Mouse (Mus musculus) cerebellum, postnatal 10 days (tissue): ENCODE results near the gene Add2.

ENCODE experiments used
- DNase-seq, 2 experiments: peaks; one replicate each; pipeline ENCODE4 v3.0.0; 2021; ENCODE audit warnings: mixed read lengths in 2 of 2

Add2 gene

DNA sequence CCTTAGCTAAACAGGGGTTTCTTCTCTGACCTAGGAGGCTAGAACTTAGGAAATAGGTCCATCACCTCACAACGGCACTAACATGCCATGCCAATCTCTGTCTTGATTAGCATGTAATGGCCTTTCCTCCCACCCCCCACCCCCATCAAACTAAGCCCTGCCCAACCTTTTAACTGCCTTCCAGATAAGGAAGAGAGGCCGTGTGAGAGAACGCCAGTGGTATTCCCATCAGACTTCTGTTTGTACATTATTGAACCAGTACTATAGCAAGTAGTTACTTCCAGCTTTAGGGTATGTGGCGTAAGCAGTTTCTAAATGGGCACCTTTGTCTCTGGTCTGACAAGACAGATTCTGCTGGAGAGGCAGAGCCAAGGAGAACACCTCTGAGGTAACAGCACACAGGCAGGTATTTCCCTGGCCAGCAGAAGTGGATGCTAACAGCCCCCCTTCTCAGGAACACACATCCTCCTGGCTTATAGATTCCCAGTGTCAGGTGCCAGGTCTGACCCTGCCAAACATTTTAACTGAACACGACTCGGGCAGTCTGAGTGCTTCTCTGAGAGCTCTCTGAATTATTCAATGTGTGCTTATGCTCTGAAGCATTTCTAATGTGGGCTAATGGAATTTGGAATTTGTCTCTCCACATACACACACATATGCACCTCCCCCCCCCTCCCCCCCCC, 22.2 kb downstream of the Add2 start:
- DNase-seq, result no peak

- peak in 1 of 2 experiments; percentile 33 for DNase-seq
These were observed 23.6 kb downstream of the Add2 start for GRCm38 (mm10) chr6:86052032-86052459.

GRCm38 (mm10) chr6:86052556-86052955, 24.1 kb downstream of the Add2 start:
- no peak for DNase-seq

- DNase-seq, result no peak
These were observed 24.6 kb downstream of the Add2 start for GRCm38 (mm10) chr6:86053099-86053498.

- no peak for DNase-seq
These were observed 25.1 kb downstream of the Add2 start for GRCm38 (mm10) chr6:86053594-86053993.

DNA sequence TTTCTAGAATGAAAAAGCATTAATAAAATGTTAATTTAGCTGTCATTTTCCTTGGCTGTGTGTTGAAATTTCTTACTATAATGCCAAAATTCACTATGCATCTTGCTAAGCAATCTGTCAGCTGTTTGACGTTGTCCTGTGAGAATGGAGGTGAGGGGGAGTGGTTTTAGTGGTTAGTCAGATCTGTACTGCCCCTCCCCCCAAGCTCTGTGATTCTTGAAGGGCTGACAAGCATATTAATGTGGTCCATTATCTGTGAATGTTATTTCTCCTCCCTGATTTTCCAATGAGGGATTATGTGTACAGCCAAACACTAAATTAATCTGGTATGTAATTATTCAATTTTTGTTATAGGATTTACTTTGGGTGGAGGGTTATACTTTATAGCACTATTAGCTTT, 30.0 kb downstream of the Add2 start:
- peak in 1 of 2 experiments; percentile 41 for DNase-seq

GRCm38 (mm10) chr6:86059151-86059853, 30.8 kb downstream of the Add2 start:
- no peak for DNase-seq

DNA sequence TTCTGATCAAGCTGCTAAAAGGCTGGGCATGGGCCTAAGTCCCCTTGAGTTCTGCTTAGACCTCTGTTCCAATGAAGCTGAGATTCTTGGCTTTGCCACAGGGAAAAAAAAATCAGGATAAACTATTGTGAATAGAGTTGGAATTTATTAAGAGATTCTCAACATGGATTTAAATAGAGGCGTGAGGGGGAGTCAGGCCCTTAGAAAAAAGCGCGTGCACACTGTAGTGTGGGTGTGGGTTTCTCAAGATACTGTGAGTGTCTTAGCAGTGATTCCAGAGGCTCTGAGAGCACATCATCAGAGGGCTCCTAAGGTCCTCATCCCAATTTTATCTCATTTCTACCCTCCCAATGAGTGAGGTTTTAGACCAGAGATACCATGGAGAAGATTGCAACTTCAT, 31.7 kb downstream of the Add2 start:
- no peak for DNase-seq

- DNase-seq, result peak; percentile 57 to 63
These were observed 33.7 kb downstream of the Add2 start for GRCm38 (mm10) chr6:86062226-86062625.

GRCm38 (mm10) chr6:86062684-86063083, 34.2 kb downstream of the Add2 start:
- DNase-seq, result no peak

- peak; percentile 69 to 74 for DNase-seq
These were observed 36.0 kb downstream of the Add2 start for GRCm38 (mm10) chr6:86064318-86065016.

DNA sequence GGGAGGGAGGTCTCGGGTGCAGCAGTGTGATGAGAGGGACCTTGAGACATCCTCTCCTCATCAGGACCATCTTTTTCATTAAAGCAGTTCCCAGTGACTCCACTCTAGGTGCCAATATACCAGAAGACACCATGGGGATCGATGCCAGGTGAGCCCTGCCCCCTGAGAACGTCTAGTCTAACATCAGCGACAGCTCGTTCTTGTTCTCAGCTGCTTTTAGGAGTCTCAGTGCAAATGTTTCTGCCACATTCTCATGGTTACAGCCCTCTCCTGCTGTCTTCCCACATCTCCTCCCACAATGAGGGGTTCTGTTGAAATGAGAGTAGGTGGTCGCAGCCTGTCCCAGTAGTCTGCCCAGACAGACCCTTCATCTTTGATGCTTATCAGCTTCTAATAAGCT, 38.2 kb downstream of the Add2 start:
- DNase-seq, result no peak

- peak; percentile 28 to 35 for DNase-seq
These were observed 38.7 kb downstream of the Add2 start for GRCm38 (mm10) chr6:86067145-86067544.

DNA sequence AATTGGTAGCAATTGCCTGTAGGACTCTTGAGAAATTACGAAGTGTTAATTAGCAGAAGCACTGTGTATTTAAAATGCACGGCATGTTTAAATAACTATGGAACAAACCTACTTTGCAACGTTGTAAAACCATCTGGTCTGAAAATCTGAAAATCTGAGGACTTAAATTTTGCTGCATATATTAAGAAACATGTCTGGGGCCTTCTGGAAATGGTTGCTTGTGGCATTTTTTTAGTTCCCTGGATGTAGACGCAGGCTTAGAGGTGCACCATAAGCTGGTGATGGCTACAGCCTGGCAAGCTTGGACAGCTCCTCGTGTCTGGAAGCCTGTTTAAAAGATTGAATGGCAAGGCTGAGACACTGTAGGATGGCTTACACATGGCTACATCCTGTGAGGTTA, 40.5 kb downstream of the Add2 start:
- DNase-seq, result no peak

DNA sequence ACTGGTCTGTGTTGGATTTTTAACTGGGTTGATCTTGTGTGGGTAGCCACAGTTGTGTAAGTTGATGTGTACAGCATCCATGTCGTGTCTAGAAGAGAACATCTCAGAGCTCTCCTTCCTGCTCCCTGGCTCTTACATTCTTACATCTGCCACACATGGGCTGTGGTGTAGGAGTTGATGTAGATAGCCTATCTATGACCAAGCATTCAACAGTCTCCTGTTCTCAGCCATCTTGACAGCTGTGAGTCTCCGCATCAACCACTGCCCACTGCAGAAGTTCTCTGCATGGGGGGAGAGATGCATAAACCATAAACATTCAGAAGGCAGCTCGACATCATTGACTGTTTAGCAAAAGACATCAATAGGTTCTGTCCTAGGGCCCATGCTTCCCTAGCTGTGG, 41.4 kb downstream of the Add2 start:
- DNase-seq, result no peak

GRCm38 (mm10) chr6:86070277-86070676, 41.8 kb downstream of the Add2 start:
- no peak for DNase-seq

DNA sequence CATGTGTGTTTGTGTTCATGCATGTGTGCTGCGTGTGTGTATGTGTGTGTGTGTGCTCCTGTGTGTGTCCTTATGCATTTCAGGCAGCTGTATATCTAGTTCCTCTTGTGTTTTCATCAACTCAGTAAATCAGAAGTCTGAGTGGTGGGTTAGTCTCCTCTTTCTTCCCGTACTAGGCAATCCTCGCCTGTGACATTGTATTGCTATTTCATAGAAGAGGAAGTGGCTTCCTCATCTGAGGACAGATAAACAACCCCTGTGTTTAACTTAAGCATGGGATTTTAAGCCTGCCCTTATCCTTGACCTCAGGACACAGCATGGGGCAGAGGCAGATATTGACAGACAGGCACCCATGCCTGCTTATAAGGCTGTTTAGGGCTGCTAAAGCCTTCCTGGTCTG, 45.4 kb downstream of the Add2 start:
- DNase-seq, result no peak

DNA sequence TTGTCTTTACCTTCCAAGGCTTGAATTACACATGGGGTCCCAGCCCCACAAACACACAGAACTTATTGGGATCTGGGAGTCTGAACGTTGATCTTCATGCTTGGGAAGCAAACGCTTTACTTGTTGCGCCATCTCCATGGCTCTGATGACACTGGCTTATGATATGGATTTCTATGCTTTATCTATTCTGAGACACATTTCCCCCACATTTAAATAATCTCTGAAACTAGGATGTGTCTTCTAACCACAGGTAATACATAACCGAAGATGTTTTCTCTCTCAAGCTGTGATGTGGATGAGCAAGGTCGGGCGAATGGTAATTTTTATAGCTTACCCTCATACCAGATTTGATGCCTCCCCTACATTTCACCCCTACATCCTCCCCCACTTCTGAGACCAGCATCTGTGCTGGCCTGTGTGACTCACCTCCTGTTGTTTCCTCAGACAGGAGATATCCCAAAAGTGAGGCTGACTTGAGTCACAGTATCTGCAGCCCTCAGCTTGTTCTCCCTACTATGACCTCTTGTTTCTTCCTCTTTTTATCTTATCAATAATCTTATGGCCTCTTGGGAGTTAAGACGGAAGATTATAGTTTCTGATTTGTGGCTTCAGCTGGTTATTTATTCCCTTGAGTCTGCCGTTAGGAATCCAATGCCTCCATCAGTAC, 46.2 kb downstream of the Add2 start:
- no peak for DNase-seq

DNA sequence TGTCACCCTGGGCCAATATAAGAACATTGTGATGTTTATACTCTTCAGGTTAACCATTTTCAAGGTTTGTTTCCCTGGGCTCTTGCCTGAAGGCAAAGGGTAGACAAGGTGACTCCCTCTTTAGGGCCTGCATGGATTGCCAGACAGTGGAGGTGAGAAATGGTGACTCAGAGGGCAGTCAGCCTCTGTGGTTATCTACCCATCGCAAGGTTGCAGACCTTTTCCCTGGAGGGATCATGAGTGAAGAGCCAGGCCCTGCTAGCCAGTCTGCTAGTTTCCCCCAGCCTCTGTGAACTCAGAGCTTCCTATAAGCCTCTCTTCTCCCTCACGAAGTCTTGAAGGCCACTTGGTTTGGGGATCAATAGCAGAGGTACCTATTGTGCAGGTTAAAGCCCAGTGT, 48.0 kb downstream of the Add2 start:
- no peak for DNase-seq

GRCm38 (mm10) chr6:86077880-86078279, 49.4 kb downstream of the Add2 start:
- no peak for DNase-seq

GRCm38 (mm10) chr6:86078361-86079010, 50.0 kb downstream of the Add2 start:
- DNase-seq, result no peak

- no peak for DNase-seq
These were observed 50.8 kb downstream of the Add2 start for GRCm38 (mm10) chr6:86079323-86079722.

DNA sequence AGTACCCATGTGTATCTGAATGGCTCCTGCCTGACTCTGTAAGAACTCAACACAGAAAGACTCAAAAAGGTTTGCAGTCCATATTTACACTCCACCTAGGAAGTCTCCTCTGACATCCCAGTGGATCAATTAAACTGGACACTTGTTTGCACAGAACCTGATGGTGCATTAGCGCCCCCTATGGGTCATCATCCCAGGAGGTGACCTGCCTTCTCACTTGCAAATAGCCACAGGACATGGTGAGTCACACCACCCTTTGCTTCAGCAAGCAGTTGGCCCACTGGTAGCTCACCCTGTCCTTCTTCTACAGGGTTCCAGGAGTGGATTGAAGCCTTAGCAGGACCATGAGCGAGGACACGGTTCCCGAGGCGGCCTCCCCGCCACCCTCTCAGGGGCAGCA, 57.0 kb downstream of the Add2 start:
- DNase-seq, result peak; percentile 86 to 89
